Mouse (Mus musculus): ENCODE data around the gene 4930524J08Rik.

Gene 4930524J08Rik

DNA sequence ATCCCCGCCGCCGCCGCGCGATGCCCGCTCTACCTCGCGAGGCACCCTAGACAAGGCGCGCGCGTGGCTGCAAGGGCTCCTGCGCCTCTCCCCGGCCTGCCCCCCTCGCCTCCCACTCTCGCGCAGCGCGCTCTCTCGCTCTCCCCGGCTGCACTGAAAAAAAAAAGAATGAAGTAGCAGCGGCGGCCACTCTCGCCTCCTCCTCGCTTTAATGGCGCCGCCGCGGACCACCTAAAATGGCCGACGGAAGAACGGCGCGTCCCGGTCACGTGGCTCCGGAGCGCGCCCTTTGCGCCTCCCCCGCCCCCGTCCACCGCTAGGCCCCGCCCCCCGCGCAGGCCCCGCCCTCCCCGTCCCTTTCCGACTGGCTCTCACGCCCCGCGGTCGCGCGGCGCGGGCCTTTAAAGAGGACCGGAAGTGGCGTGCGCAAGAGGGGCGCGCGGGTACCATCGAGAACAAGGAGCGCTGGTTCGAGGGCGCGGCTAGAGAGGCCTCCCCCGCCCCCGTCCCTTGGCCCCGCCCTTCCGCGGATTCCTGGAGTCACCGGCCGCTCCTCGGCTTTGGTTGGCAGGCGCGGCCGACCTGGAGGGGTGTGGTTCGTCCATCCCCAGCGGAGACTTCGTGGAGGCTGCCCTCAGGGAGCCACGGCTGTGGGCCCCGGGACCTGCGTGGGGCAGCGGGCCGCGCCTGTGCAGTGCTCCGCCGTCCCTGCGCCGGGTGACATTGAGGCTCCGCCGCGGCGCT is at the start of gene 4930524J08Rik, which contains the start of gene Hnrnpd:
4930524J08Rik (plus strand) TSS at position 363 of the 744 bp plus-strand sequence.
Hnrnpd (minus strand) TSS at position 240 of the 744 bp plus-strand sequence.
- DNase-seq (ENCODE audit: low spot score in 2 of 2) = peak; percentile 93 to 97

DNA sequence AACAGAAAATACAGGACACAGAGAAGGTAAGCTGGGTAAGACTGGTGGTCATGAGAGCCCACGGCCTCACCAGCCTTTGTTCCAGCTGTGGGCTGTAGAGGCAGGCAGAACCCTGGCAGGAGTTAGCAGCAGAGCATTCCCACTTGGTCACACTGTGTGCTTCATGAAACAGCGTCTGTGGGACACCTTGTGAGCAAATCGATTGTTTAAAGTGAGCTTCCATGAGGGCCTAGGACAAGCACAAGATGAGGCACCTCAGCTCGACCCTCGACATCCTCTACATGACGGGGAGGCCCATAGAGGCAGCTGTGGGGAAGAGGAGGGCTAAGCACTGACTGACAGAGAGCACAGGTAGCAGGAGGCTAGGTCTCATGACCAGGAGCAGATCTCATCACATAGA is 47.0 kb upstream of the 4930524J08Rik start:
- DNase-seq (ENCODE audit: low spot score in 2 of 2) = no peak

DNA sequence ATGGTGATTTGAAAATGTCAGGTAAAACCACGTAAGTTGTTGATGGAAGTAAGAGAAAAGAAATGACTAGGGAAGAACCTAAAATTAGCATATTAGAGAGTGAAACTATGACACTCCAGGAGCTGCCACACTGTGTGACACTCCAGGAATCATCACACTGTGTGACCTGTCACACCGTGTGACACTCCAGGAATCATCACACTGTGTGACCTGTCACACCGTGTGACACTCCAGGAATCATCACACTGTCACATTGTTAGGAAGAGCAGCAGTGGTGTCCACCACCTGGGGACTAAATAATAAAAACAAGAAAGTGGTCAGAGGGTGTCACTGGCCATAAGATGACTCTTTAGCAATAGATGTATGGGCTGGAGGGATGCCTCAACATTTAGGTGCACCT is 39.4 kb upstream of the 4930524J08Rik start:
- no peak for DNase-seq (ENCODE audit: low spot score in 2 of 2)

DNA sequence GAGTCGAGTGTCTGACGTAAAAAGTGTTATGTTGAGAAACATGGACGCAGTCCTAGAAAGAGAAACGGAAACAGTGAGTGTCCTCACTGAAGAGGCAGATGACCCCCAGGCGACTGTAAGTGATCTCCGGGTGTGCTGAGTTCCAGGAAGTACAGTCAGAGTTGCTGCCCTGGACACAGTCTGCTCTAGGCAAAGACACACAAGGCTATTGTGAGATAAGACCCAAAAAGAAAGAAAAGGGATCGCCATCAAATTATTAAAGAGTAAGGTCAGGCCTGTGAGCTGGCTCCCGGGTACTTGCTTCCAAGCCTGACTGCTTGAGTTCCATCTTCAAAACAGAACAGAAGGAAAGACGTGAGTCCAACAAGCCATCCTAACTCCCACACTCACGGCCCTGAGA is 37.6 kb upstream of the 4930524J08Rik start:
- DNase-seq (ENCODE audit: low spot score in 2 of 2) = no peak

DNA sequence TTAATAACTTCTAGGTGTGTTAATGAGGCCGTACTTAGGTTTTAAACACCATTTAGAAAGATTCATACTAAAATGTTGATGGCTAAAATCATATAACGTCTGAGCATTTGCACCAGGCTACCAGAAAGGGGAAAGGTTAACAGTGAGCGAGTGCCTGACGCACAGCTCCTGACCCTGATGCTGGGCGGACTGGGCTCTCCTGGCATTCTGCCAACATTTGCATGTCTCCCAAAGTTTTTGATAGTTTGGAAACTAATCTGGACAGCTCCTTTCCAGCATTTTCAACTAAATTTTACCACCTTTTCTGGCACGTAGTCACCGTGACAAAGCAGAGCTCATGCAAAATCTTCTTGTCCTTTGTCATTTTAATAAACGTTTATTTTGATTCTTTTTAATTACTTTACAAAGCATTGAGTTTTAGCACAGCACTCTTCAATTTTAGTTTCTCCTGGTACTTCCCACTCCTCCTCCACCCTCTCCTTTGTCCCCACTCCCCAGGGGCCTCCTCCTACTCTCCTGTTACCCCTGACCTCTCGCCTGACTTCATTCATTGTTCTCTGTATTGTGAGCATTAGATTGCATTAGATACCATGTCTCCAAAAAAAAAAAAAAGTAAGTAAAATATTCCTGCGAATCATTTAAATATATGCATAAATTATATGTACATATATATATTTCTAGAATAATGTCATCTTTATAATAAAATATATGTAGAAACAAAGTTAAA is 36.9 kb upstream of the 4930524J08Rik start:
- no peak for DNase-seq (ENCODE audit: low spot score in 2 of 2)

DNA sequence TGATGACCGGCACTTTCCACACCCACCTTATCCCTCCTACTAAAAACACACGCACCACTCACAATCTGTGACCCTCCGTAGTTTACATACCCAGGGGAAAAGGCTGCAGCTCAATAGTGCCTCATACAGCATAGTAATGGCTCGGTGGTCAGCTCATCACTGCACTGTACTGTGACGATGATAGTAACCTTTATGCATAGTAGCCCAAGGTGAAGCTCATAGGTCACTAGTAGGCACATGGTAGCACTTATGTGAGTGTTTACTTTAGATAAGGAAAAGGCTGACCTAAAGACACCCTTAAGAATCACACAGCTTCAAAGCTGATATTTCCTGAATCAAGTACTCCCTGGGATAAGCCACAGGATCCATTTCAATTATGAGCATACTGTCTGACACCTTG is 26.3 kb upstream of the 4930524J08Rik start:
- no peak for DNase-seq (ENCODE audit: low spot score in 2 of 2)

DNA sequence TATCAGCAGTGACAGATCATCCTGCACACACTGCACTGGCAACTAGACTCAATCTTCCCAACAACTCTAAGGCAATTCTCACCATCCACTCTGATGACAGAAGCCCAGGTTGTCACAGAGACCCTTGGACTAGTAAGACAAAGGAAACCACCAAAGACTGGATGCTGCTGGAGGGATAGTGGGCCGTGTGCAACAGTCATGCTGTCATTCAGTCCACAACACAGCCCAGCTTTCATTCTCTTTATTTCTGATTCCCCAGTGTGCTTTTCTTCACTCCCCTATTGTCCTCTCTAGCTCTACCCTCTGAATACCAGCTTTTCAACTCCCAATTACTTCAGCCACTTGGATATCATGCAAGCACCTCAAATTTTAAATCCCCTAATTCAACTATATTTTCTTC is 25.0 kb upstream of the 4930524J08Rik start:
- DNase-seq (ENCODE audit: low spot score in 2 of 2) = no peak

DNA sequence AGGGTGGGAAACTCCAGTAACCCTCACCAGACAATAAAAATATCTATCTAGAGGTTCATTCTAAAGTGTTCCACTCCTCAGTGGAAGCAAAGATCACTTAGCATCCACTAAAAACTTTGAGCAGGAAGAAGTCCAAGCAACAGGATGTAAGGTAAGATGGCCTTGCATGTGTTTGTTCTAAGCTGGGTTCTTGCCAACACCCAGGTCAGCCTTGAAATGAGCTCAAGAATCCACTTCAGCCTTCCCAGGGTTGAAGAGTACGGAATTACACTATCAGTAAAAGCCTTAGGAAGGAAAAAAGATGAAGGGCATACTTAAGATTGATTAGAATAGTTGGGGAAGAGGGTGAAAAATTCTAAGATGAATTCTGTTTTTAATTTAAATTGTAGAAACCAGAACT is 20.2 kb upstream of the 4930524J08Rik start:
- no peak for DNase-seq (ENCODE audit: low spot score in 2 of 2)

DNA sequence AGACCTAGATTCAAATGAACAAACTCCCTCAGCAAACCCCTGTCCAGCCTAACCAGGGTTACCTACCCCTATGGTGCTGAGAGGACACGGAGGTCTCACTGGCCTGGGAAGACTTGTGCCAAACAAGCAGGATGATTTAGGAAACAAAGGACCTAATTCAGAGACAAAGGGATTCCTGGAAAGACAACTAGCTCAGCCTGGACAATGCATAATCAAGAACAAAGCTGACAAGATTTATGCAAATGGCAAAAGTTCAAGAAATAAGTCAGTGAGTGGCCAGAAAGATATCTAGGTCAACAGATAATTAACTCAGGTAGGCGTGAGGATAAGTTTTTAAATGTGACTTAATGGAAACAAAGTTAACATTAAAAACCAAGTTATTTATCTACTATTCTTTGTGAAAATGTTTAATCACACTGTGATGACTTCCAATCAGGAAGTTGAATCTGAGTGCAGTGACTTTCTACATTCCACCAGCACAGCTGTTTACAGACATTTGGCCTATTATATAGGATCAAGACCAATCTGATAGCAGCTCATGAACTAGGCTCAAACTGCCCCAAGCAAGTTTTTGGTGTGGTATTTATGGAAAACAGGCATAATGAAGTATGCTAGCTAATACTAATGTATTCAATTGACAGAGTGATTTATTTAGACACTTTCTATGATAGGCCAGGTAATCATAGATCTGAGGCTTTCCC is 19.5 kb upstream of the 4930524J08Rik start:
- DNase-seq (ENCODE audit: low spot score in 2 of 2) = no peak

DNA sequence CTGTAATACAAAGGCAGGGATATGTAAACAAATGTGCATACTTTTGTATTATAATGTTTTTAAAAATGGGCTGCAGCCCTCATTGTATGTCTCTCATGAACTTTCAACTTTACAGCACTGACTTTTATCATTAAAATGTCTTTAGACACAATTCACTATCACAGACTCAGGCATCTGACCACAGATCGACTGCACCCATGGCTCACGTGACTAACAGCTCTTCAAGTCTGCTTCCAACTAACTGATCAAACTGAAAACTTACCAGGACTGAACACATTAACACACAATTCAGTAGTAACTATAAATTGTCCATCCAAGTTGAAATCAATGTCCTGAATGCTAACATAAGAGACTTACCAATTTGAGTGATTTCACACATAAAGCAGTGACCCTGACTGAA is 18.9 kb upstream of the 4930524J08Rik start:
- no peak for DNase-seq (ENCODE audit: low spot score in 2 of 2)

DNA sequence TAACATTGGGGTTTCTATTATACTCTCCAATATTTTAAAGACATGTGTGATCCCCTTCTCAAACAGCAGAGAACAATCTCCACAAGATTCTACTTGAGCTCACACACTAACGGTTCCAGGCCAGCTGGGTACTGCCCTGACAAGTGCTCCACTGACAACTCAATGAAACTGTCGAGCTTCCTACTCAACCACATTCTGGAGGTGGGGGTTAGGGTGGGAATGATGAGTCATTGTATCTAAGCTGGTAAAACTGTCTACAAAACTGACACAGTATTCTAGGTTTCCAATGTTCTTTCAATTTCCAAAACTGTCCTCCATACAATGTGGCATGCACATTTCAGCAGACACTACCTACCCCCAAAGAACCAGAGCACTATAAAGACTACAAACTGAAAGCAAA is 4.9 kb upstream of the 4930524J08Rik start:
- DNase-seq (ENCODE audit: low spot score in 2 of 2) = no peak

DNA sequence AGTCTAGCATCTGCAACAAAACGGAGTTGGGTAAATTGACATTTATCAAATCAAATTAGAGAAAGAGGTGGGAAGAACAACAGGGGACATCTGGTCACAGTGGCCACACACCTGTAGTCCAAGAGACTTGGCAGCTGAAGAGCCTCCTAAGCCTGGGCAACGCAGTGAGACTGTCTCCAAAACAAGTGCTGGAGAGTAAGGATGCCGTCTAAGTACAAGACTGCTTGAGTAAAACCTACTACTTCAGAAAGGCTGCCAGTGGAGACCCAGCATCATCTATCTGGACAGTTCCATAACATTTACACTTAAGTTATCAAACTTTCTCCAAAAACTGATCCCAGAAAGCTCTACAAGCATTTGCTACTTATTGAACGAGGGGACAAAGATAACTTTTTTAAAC is 3.8 kb upstream of the 4930524J08Rik start:
- DNase-seq (ENCODE audit: low spot score in 2 of 2) = no peak

DNA sequence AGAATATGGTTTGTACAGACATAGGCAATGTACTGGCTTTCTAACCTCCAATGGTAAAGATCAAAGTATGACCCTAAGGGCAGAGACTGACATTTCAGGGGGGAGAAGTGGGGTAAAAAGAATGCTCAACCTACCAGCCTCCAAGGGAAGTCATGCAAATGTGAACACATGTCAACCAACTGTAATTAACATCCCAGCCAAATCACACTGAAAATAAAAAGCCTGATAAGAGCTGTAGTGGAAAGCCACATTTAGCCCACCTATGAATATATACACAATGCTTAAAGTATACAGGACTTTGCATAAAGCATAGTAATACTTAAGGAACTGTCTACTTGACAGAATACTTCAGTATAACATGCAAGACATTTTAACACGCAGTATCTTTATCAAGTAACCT is 3.1 kb upstream of the 4930524J08Rik start:
- no peak for DNase-seq (ENCODE audit: low spot score in 2 of 2)

DNA sequence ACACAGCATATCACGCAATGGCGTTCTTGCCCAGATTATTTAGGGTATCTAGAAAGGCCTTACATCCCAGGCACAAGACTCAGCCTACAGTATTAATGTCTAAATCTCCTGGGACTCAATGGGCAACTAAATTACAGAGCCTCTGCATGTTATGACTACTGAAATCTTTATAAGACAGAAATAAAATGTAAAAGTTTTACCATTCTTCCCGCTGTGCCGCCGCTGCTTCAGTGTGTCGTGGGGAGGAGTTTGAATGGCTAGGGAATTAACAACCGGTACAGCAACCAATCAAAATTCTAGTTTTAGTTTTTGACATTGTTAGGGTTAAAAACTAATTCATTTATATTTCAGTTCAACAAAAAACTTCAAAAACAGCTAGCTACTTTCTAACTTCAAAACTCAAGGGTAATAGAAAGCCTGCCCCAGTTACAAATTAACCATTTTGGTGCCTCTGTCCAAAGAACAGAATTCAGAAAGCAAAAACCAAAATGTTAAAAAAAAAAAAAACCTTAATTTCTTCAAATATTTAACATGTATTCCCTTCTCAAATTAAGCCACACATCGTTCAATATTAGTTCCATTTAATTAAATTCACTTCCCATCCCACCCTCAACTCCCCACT is 2.4 kb upstream of the 4930524J08Rik start:
- DNase-seq (ENCODE audit: low spot score in 2 of 2) = no peak

DNA sequence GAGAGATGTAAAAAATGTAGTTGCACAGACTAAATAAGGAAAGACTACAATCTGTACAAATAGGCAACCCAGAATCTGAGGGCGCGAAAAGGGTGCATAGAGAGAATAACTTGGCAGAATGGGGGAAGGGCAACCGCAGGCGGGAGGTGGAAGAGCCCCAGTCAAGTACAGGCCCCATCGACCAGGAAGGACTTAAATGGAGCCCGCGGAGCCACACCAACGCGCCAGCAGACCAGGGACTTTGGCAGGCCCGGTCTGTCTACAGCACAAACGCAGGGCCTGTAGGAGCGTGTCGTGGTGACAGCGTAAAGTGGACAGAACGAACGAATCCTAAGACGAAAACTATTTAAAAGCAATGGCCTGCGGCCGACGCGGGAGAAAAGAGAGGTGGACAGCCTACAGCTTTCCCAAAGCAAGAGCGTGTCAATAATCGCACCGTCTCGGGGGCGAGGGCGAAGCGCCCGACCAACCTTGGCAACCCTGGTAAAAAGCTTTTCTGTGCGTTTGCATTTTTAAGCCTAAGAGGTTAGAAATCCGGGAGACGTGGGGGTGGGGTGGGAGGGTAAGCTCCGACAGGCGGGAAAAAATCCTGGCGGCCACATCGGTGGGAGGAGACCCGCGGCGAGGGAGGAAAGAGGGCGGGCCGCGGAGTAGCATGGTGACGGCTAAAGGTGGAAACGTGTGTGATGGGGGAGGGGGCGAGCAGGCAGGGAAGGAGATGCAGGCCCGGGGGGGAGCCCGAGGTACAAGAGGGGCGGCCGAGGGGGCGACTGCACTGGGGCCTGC is 1.2 kb upstream of the 4930524J08Rik start:
- peak; percentile 57 to 67 for DNase-seq (ENCODE audit: low spot score in 2 of 2)

DNA sequence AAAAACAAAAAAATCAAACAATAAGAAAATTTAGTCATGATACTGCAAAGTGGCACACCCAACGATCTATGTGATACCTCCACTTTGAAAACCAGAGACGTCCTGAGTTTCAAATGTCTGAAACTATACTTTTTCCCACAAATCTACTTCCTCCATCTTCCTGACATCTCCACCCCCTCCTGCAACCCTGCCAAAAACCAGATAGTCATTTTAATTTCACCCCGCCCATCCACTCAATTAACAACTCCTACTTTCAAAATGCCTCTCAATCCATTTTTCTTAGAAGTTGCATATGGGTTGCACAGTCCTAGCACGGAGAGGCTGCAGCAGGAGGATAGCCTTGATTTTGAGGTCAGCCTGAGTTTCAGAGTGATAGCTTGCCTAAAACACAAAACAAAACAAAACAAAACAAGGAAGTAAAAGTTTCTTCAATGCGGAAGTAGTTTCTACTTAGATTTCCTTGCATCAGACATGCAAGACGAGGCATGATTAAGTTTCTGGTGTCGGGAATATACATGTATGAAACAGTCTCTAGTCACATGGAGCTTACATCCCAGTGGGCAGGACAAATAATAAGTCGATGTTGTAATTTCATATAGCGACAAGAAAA is 4.7 kb downstream of the 4930524J08Rik start:
- DNase-seq (ENCODE audit: low spot score in 2 of 2) = no peak

DNA sequence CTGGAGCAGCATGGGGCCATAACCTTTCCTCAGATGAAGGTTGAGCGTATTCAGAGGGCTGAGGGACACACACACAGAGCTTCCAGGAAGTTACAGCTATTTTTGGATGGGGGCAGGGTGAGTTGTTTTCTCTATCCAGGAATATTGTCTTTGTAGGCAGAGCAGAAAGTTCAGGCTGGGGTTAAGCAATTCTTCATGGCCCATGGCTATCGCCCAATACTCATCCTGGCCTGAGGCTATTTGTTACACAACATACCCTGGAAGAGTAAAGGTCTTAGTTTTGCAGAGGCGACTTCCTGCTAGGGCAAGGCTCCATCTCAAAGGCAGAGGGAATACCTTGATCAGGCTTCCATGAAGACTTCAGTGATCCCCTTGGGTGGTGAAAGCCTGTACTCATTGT is 15.3 kb downstream of the 4930524J08Rik start:
- DNase-seq (ENCODE audit: low spot score in 2 of 2) = no peak

DNA sequence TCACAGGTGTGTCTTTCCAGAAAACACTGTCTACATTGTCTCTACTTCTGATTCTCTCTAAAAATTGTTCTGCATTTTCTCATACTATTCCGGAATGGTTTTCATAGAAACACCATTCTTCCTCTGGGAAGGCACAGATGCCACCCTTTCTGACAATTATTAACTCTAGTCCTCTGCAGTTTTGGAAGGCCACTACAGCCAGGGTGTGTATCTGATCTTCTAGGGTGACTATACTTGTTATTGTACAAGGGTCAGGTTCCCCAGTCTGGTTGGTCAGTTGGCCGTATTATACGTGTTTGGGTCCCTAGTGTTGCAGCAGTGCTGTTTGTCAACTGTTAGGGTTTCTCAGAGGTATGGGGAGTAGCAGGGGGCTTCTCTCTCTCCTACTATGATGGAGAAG is 15.8 kb downstream of the 4930524J08Rik start:
- DNase-seq (ENCODE audit: low spot score in 2 of 2) = no peak

DNA sequence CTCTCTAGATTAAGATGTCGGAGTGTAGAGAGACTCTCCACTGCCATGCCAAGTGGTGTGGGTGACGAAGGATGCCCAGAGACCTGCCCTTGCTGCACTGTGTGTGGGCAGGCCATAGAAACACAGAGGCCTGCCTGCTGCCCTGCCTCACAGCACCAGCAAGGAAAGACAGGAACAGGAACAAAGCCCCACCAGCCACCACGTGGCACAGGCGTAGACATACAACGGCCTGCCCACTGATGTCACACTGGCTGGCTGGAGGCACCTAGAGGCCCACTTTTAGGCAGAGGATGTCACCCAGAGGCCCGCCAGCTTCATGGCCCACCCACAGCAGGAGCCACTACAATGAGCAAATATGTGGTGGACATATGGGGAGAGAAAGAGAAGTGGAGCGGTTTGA is 21.2 kb downstream of the 4930524J08Rik start:
- no peak for DNase-seq (ENCODE audit: low spot score in 2 of 2)

DNA sequence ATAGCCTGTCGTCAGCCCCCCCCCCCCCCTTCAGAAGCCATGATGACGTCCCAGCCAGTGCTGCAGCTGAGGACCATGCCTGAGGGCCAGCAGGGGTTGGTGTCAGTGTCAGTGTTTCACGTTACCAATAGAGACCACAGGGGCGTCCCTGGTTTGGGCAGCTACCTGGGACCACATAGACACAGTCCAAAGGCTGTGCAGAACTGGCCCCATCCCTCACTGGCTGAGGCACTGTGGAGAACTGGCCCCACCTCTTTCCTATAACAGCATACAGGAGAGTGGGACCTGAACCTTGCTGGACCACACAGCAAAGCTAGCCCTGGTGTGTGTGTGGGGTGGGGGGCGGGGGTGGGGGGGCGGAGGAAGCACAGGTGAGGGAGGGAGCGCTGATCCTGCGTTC is 21.6 kb downstream of the 4930524J08Rik start:
- no peak for DNase-seq (ENCODE audit: low spot score in 2 of 2)

DNA sequence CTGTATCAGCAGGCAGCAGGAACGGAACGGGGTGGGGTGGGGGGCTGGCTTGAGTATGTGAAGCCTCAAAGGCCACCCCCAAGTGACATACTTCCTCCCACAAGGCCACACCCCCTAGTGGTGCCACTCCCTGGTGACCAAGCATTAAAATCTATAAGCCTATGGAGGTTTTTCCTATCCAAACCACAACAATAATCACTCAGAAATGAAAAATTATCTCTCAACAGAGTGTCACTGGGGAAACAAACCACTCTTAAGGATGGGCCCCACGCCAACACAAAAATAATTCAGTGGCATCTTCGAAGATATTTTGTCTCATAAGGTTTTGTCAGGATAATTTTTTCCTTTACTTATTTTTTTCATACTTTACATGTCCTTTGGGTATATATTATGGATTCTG is 25.0 kb downstream of the 4930524J08Rik start:
- DNase-seq (ENCODE audit: low spot score in 2 of 2) = no peak

Data from spleen, postnatal 36 days (tissue).